Mouse (Mus musculus) midbrain, embryonic 13.5 days (tissue): ENCODE data around the gene Sephs1. TPM values are rescaled to one million over a fixed set of nuclear protein-coding genes. Genes with fewer than 3 reads are reported as not detected.

Experiments used
- ATAC-seq: fragments of 200-750 bp; cut with Nextera tagmentation; 2 replicates; pipeline ENCODE4 v1.8.0; 2017; ENCODE audit warnings: mild to moderate bottlenecking, moderate TSS enrichment, moderate library complexity
- H3K27ac ChIP-seq: fragments of 300-500 bp; sonication (generic); 2 replicates; pipeline ENCODE4 v1.5.1; 2015; ENCODE audit warnings: inconsistent platforms, mild to moderate bottlenecking, moderate library complexity
- H3K27me3 ChIP-seq: fragments of 300-500 bp; sonication (generic); 2 replicates; pipeline ENCODE4 v1.6.1; 2015; ENCODE audit warnings: mild to moderate bottlenecking, inconsistent platforms
- H3K36me3 ChIP-seq: fragments of 300-500 bp; sonication (generic); 2 replicates; pipeline ENCODE4 v1.6.1; 2015; ENCODE audit warnings: mild to moderate bottlenecking, inconsistent platforms
- H3K4me1 ChIP-seq: fragments of 300-500 bp; sonication (generic); replicated peaks from 2 replicates; pipeline ENCODE4 v1.6.1; 2015; ENCODE audit warnings: inconsistent platforms
- H3K4me2 ChIP-seq: fragments of 300-500 bp; sonication (generic); replicated peaks from 2 replicates; pipeline ENCODE4 v1.6.1; 2015; ENCODE audit warnings: moderate library complexity, mild to moderate bottlenecking, inconsistent platforms
- H3K4me3 ChIP-seq: fragments of 300-500 bp; sonication (generic); replicated peaks from 2 replicates; pipeline ENCODE4 v1.5.1; 2015; ENCODE audit warnings: mild to moderate bottlenecking, inconsistent platforms
- H3K9ac ChIP-seq: fragments of 300-500 bp; sonication (generic); replicated peaks from 2 replicates; pipeline ENCODE4 v1.6.1; 2015; ENCODE audit warnings: mild to moderate bottlenecking, inconsistent platforms
- H3K9me3 ChIP-seq: fragments of 300-500 bp; sonication (generic); 2 replicates; pipeline ENCODE4 v1.6.1; 2016; ENCODE audit warnings: mild to moderate bottlenecking, inconsistent platforms
- WGBS: fragments of 180-500 bp; shearing (Covaris S2); methylation state at CpG from one replicate; pipeline ENCODE4 v1.1.7; 2015; 5-methylcytosine and 5-hydroxymethylcytosine counted together
- polyA plus RNA-seq: library from polyadenylated mRNA; unstranded; fragments of >200 nt; fragmentation: Nextera tagmentation; extraction: Ambion mirVana; gene quantifications from 2 replicates; pipeline ENCODE4 v1.2.1, GENCODE M21; 2015

Gene Sephs1
- polyA plus RNA-seq, 1 experiment from 2014 or later = 78.4 TPM

- Histone ChIP-seq H3K27ac (no peak overlapping the region), H3K9me3 (no peaks in the 10 kb centered on the region), H3K4me2 (no peak overlapping the region), H3K27me3 (no peaks in the 10 kb centered on the region), H3K4me1 (no peaks in the 10 kb centered on the region), H3K9ac (no peak overlapping the region), H3K4me3 (no peak overlapping the region), H3K36me3 (peaks cover 34% of the 10 kb centered on the region)
- ATAC-seq = no peak
- 76% methylated on average over 6 of the region's 6 CpGs for WGBS
Observed at GRCm38 (mm10) chr2:4909909-4910308, 28.5 kb downstream of the Sephs1 start.

- no peak for ATAC-seq
- Histone ChIP-seq H3K36me3 (peaks cover 29% of the 10 kb centered on the region), H3K27me3 (no peaks in the 10 kb centered on the region), H3K9me3 (no peaks in the 10 kb centered on the region), H3K9ac (no peak overlapping the region), H3K27ac (no peak overlapping the region), H3K4me2 (no peak overlapping the region), H3K4me3 (no peak overlapping the region), H3K4me1 (no peaks in the 10 kb centered on the region)
- 87% methylated on average over 4 of the region's 4 CpGs for WGBS
Observed at GRCm38 (mm10) chr2:4910521-4910920, 29.2 kb downstream of the Sephs1 start.

GRCm38 (mm10) chr2:4913949-4914348 is 32.6 kb downstream of the Sephs1 start:
- peaks cover under 1% of the 10 kb centered on the region for H3K4me1 ChIP-seq
- H3K27ac ChIP-seq = peak overlapping the region; percentile 31; the same call in 1 of the 2 replicates
- no peak for ATAC-seq
- no peaks in the 10 kb centered on the region for H3K27me3 ChIP-seq
- H3K36me3 ChIP-seq = peaks cover under 1% of the 10 kb centered on the region
- H3K4me2 ChIP-seq = no peak overlapping the region
- H3K4me3 ChIP-seq = no peak overlapping the region
- WGBS = 60% methylated on average over 7 of the region's 7 CpGs
- H3K9ac ChIP-seq = no peak overlapping the region
- no peaks in the 10 kb centered on the region for H3K9me3 ChIP-seq

GRCm38 (mm10) chr2:4916037-4916436 is 34.7 kb downstream of the Sephs1 start:
- Histone ChIP-seq H3K36me3 (no peaks in the 10 kb centered on the region), H3K9ac (no peak overlapping the region), H3K27me3 (no peaks in the 10 kb centered on the region), H3K4me2 (no peak overlapping the region), H3K9me3 (no peaks in the 10 kb centered on the region), H3K4me3 (no peak overlapping the region), H3K4me1 (peaks cover 6% of the 10 kb centered on the region), H3K27ac (no peak overlapping the region)
- no peak for ATAC-seq
- 71% methylated on average over 6 of the region's 6 CpGs for WGBS

- Histone ChIP-seq H3K27me3 (no peaks in the 10 kb centered on the region), H3K36me3 (no peaks in the 10 kb centered on the region), H3K27ac (no peak overlapping the region), H3K9me3 (no peaks in the 10 kb centered on the region), H3K9ac (no peak overlapping the region), H3K4me1 (peaks cover 6% of the 10 kb centered on the region), H3K4me3 (no peak overlapping the region), H3K4me2 (peak overlapping the region; percentile 27)
- ATAC-seq = no peak
- WGBS = 18% methylated on average over 8 of the region's 8 CpGs
Observed at GRCm38 (mm10) chr2:4917326-4918021, 36.1 kb downstream of the Sephs1 start.

GRCm38 (mm10) chr2:4918860-4919739 is 37.7 kb downstream of the Sephs1 start, which contains the start of gene Phyh:
Phyh (plus strand) TSS chr2:4919019.
- peak within 1 kb of the TSS; percentile 77 for H3K4me2 ChIP-seq
- H3K9ac ChIP-seq = peak within 1 kb of the TSS; percentile 79
- no peaks in the 10 kb centered on the region for H3K9me3 ChIP-seq
- H3K27ac ChIP-seq = peak within 1 kb of the TSS; percentile 52
- no peaks in the 10 kb centered on the region for H3K27me3 ChIP-seq
- WGBS = 7% methylated on average over 35 of the region's 35 CpGs
- 0 out of 2 replicates have a peak, but pooled peaks cover 6% of the 10 kb centered on the region for H3K36me3 ChIP-seq
- peak within 1 kb of the TSS; percentile 55 for H3K4me3 ChIP-seq
- H3K4me1 ChIP-seq = peaks cover 6% of the 10 kb centered on the region
- ATAC-seq = peak; percentile 96

GRCm38 (mm10) chr2:4921019-4921418 is 39.7 kb downstream of the Sephs1 start:
- H3K27ac ChIP-seq = no peak overlapping the region
- no peak overlapping the region for H3K4me2 ChIP-seq
- no peak overlapping the region for H3K4me3 ChIP-seq
- peaks cover 6% of the 10 kb centered on the region for H3K4me1 ChIP-seq
- H3K36me3 ChIP-seq = peaks cover 10% of the 10 kb centered on the region; the same call in 1 of the 2 replicates
- H3K9me3 ChIP-seq = no peaks in the 10 kb centered on the region
- H3K9ac ChIP-seq = no peak overlapping the region
- no peak for ATAC-seq
- no peaks in the 10 kb centered on the region for H3K27me3 ChIP-seq
- 65% methylated on average over 5 of the region's 5 CpGs for WGBS

GRCm38 (mm10) chr2:4922476-4923164 is 41.3 kb downstream of the Sephs1 start:
- 72% methylated on average over 7 of the region's 7 CpGs for WGBS
- ATAC-seq = no peak
- Histone ChIP-seq H3K4me2 (no peak overlapping the region), H3K27ac (no peak overlapping the region), H3K36me3 (peaks cover 13% of the 10 kb centered on the region), H3K9ac (no peak overlapping the region), H3K4me1 (peaks cover 6% of the 10 kb centered on the region), H3K9me3 (no peaks in the 10 kb centered on the region), H3K4me3 (no peak overlapping the region), H3K27me3 (no peaks in the 10 kb centered on the region)

GRCm38 (mm10) chr2:4927391-4927790 is 46.0 kb downstream of the Sephs1 start:
- no peak overlapping the region for H3K9ac ChIP-seq
- H3K4me2 ChIP-seq = no peak overlapping the region
- no peaks in the 10 kb centered on the region for H3K4me1 ChIP-seq
- no peak for ATAC-seq
- no peaks in the 10 kb centered on the region for H3K27me3 ChIP-seq
- H3K9me3 ChIP-seq = no peaks in the 10 kb centered on the region
- H3K36me3 ChIP-seq = peaks cover 24% of the 10 kb centered on the region
- no peak overlapping the region for H3K4me3 ChIP-seq
- 89% methylated on average over 3 of the region's 3 CpGs for WGBS
- no peak overlapping the region for H3K27ac ChIP-seq

GRCm38 (mm10) chr2:4929230-4929629 is 47.9 kb downstream of the Sephs1 start:
- no peak overlapping the region for H3K4me2 ChIP-seq
- ATAC-seq = no peak
- no peak overlapping the region for H3K27ac ChIP-seq
- no peaks in the 10 kb centered on the region for H3K4me1 ChIP-seq
- H3K4me3 ChIP-seq = no peak overlapping the region
- 89% methylated on average over 2 of the region's 2 CpGs for WGBS
- no peaks in the 10 kb centered on the region for H3K27me3 ChIP-seq
- H3K9ac ChIP-seq = no peak overlapping the region
- peaks cover 17% of the 10 kb centered on the region for H3K36me3 ChIP-seq
- H3K9me3 ChIP-seq = no peaks in the 10 kb centered on the region

GRCm38 (mm10) chr2:4934516-4934915 is 53.2 kb downstream of the Sephs1 start:
- Histone ChIP-seq H3K4me3 (no peak overlapping the region), H3K9me3 (no peaks in the 10 kb centered on the region), H3K27ac (no peak overlapping the region), H3K4me1 (no peaks in the 10 kb centered on the region), H3K4me2 (no peak overlapping the region), H3K36me3 (peaks cover 26% of the 10 kb centered on the region), H3K9ac (no peak overlapping the region), H3K27me3 (no peaks in the 10 kb centered on the region)
- no peak for ATAC-seq
- 94% methylated on average over 9 of the region's 9 CpGs for WGBS

GRCm38 (mm10) chr2:4937931-4938330 is 56.6 kb downstream of the Sephs1 start:
- no peak for ATAC-seq
- Histone ChIP-seq H3K4me2 (no peak overlapping the region), H3K9ac (no peak overlapping the region), H3K36me3 (peaks cover 26% of the 10 kb centered on the region; the same call in 1 of the 2 replicates), H3K27me3 (no peaks in the 10 kb centered on the region), H3K9me3 (no peaks in the 10 kb centered on the region), H3K4me1 (no peaks in the 10 kb centered on the region), H3K4me3 (no peak overlapping the region), H3K27ac (no peak overlapping the region)
- WGBS = 94% methylated on average over 7 of the region's 7 CpGs
